Mouse (Mus musculus) monocyte, adult 5-6 weeks (primary cell): ENCODE measurements around the gene Srgap1. TPM values are rescaled to one million over a fixed set of nuclear protein-coding genes. Genes with fewer than 3 reads are reported as not detected.

Source experiments
- ATAC-seq: fragments of 153-309, 156-312 bp; replicated peaks from 2 replicates; pipeline ENCODE4 v1.8.0; 2017; ENCODE audit warnings: mild to moderate bottlenecking; ENCODE audit not compliant: low TSS enrichment, insufficient number of reproducible peaks, severe bottlenecking, poor library complexity, low FRiP score
- total RNA-seq: library from RNA; stranded (forward); fragments of 200-1000, 200-491, 200-594 nt; gene quantifications from 3 replicates; pipeline ENCODE4 v1.2.3, GENCODE M21; 2017

Srgap1 gene
- 0.10 TPM in 1 of 3 replicates, not detected in the others for total RNA-seq

DNA sequence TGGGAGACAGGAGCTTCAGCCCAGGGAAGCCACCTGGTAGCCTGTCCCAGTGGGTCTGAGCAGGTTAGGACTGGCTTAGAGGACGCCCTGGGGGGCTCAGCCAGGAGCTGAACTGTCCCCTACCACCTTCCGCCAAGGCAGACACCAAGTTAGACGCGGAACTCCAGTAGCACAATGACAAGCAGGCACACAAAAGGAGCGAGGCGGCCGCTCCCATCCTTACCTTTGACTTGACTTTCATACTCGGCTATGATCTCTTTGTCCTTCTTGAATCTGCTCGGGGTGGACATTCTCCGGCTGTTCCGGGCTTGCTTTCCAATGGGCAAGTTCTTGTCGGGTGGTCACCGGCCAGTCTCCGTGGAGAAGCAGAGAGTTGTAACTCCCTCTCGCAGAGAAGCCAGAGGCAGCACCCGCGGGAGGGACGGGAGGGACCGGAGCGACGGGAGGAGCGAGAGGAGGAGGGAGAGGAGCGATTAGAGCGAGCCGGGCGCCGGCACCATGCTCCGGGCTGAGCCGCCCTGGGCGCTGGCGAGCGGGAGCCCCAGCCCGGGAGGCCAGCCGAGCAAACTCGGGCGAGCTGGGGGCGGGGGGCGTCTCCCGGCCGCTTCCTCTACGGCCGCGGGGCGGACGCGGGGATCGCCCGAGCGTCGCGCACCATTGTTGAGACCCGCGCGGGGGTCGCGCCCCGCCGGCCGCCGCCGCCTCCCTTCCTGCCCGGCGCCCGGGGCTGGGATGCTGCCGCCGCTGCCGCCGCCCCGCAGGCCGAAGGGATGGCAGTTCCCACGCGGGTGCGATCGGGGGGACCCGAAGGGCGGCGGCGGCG is at the start of gene Srgap1:
Gene Srgap1 (minus strand): TSS at position 412 of the 823 bp plus-strand sequence.
- 0 out of 2 replicates have a peak, but pooled peaks have one; percentile 27 for ATAC-seq

DNA sequence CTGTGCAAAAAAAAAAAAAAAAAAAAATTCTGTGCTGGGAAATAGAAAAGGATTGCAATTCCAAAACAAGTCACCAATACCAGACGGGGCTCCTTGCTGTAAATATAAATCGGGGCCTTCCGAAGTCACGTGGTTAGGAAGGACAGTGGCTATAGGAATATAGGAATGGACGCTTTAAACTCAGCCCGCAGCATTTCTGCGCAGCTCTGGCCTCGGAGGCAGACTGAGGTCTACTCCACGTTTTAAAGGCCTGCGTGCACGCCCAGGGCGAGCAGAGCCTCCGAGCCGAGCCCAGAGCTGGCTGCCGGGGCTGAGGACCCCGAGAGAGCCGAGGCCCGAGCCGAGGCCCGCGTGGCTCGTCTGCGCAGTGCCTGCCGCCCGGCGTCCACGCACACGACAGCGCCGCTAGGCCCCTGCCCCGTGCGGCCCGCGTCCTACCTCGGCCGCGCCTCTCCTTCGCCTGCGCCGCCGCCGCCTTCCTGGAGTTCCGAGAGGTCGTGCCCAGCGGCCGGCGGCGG is 49.4 kb upstream of the Srgap1 start:
- peak; percentile 36; the same call in 1 of the 2 replicates for ATAC-seq

DNA sequence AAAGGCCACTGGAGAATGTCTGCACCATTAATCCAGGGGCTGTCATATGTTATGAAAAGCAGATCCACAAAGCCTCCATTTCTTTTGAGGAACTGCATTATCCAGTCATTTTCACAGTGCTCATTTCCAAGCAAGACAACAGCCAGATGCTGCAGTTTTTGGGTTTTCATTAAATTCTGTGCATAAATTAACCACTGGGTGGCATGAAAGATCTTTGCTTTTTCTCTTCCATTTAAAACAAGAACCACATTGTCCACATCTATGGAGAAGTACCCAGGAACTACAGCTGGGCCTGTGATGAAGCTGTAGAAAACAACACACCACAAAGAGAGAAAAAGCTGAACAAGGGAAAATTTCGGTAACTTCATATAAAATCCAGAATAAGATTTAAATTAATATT is 43.4 kb upstream of the Srgap1 start:
- no peak for ATAC-seq

DNA sequence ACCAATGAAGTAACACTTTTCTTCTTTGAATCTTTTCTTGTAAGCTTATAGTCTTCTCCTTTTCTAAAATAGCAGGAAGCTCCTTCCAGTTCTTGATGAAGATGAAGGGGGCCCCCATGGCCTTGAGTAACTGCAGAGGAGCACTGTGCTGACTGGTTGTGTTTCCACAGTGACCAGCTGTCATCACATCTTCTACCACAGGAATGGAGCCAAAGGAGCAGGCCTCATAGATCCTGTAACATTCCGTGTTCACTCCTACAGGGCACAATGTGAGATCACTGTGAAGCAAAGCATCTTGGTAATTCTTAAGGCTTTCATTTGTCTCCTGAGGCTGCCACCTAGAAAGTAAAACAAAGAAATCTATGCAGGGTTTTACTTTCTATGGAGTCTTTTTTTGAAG is 34.2 kb upstream of the Srgap1 start:
- ATAC-seq, result no peak

DNA sequence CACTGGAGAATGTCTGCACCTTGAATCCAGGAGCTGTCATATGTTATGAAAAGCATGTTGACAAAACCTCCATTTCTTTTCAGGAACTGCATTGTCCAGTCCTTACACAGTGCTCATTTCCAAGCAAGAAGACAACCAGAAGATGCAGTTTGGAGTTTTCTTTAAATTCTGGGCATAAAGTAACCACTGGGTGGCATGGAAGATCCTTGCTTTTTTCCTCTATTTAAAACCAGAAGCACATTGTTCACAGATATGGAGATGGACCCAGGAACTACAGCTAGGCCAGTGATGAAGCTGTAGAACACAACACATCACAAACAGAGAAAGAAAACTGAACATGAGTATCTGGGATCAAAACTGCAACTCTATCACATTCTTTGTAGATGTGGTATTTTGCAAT is 22.0 kb upstream of the Srgap1 start:
- no peak for ATAC-seq

DNA sequence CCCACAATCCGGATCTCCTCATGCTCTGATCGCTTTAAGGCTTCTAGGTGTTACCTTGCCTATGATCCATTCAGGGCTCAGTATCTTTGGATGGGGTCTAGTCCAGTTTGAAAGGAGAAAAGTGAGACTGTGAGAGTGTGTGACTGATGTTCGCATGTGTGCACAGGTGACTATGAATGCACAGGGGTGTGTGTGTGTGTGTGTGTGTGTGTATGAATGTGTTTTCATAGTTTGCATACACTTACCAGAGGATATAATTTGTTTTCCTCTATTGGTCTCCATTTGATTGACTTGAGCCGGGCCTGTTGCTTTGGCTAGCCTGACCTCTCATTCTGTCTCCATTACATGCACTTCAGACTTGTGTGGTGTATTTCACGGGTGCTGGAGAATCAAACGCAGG is 8.7 kb upstream of the Srgap1 start:
- no peak for ATAC-seq

DNA sequence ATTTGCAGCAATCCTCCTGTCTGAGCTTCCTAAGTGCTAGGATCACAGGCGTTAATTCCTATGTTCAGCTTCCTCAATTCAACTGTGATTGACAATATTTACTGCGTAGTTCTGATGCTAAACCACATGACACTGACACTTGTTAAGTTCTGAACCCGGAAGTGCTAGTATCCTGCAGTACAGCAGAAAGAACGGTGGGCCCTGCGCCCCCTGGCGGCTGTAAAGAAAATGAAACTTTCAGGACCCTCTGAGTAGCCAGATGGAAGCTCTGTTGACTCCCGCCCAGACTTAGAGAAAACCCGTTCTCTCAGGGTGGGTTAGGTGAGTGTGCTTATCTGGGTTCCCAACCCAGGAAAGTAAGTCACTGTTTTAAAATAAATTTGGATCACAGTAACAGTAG is 7.4 kb upstream of the Srgap1 start:
- ATAC-seq, result peak; percentile 63

DNA sequence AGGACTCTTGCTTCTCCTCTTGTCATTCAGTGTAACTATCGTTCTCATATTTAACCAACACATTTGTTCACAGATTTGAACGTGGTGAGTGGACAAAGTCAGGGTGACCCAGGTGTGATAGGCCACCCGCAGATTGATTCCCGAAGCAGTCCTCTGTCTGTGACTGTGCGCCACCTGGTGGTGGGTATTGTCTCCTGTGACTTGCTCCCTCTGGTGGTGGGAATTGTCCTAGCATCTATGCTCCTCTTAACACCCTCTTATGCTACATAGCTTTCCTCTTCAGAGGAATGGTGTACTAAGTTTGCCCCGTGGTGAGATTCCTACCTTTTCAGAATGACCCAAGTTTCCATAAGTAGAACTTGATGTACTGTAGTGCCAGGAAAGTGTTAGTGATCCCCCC is 4.7 kb upstream of the Srgap1 start:
- peak; percentile 78 for ATAC-seq

DNA sequence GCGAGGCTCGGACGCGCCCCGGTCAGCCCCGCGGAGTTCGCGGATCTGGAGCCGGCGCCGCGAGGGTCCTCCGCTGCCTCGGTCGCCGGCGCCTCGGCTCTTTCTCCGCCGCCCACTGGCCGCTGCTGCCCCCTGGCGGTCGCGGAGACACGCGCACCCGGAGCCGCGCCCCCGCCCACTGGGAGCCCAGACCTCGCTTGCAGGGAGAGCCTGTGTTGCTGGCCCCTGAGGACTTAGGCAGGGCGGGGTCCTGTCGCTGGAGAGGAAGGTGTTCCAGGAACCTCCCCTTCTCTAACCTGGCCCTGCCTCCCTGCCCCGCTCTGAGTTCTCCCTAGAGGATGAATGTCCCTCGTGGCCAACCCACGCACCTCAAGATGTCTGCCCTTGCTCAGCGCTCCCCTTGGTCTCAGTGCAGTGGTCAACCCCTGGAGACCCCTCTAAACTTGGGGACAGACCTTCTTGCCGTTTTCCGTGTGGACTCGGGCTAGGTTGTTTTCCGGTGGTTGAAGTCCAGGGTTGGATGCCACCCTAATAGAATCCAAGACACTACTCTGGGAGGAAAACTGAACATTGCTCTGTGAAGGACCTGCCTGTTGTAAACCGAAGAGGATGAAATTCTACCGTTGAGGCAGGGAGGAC is 731 bp upstream of the Srgap1 start:
- peak; percentile 25; the same call in 1 of the 2 replicates for ATAC-seq

DNA sequence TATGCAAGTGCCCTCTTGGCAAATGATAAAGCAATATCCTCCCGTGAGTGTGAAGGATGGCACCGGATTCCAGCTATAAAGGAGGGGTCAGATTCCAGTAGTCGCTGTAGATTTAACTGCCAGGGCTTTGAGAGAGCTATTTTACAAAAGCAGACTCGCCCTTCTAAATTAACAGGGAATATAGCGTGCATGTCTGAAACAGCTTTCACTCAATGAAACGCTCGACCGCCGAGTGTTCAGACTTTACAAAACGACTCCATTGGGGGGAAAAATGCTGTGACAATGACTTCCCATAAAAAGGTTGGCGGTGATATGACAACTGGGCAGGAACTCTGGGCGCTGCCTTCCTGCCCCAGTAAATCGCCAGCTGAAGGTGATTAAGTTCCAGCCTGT is 608 bp downstream of the Srgap1 start:
- no peak for ATAC-seq

DNA sequence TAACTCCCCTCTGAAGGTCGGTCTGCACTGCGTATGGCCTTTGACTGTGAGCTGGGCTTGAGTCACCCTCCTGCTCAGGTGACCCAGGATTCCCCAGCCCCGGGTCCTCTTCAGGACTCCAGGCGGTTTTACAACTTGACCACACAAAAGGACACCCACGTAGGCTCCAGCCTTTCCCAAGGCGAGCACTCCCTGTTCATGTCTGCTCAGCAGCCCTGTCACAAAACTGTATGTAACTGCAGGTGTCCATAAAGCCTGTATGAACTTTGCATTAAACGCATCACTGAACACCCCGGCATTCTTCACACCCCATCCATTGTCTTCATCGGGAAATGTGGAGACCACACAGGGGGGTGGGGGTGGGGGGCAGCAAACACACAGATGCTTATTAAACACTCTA is 1.2 kb downstream of the Srgap1 start:
- no peak for ATAC-seq

DNA sequence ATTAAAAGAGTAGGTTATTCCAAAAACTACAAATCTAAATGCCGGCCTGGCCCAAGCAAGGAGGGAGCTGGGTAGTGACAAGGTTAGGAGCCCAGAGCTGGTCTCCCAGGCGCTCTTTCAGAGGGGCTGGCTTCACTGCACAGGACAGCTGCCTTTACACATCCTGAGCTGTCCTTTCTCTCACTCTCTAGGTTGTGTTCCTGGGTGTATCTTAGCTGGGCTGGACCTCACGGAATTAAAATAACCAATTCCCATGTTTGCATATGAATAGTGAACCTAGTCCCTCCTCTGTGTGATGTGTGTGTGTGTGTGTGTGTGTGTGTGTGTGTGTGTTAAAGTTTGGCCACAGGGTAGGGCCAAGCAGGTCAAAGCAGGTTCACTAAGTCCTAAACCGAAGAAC is 2.2 kb downstream of the Srgap1 start:
- no peak for ATAC-seq

DNA sequence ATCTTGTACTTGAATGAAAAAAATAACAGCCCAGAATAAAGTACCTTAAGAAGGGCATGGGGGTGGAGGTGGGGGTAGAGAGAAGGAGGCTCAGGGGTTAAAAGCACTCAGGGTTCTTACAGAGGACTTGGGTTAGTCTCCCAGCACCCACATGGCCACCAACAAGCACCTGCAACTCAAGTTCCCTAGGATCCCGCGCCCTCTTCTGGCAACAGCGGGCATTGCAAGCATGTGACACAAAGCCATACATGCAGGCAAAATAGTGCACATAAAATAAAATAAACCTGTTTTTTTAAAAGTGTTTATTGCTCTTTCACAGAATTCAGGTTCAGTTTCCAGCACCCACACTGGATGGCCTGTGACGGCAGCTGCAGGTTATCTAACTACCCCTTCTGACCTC is 6.7 kb downstream of the Srgap1 start:
- ATAC-seq, result no peak

DNA sequence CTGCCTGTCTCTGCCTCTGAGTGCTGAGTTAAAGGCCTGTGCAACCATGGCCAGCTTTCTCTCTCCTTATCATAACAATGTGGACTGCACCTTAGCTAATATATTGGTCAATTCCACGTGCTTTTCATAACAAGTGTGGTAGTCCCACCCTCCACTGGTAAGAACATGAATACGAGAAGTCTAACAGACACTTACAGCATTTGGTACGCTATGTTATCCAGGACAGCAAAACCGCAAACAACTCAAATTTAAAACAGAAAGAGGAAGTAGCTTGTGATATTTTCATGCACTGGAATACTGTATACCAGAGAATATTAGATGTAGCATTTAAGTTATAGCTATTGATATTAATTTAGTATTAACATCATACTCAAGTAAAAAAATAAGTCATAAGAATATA is 7.5 kb downstream of the Srgap1 start:
- peak; percentile 28; the same call in 1 of the 2 replicates for ATAC-seq

DNA sequence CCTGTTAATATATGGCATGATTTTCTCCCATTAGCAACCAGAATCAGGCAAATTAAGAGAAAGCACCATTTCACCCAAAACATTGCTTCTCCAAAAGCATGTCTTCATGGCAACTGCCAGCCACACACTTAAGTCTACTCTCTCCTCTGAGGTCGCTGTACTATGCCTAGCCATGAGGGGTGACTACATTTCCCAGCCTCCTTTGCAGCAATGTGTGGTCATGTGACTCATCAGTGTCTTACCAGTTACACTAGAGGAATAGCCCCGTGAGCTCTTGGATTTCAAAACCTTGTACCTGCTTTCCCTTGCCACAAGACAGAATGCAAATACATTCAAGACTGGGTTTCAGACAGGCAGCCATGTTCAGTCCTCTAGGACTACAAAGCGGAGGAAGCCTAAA is 8.6 kb downstream of the Srgap1 start:
- no peak for ATAC-seq

DNA sequence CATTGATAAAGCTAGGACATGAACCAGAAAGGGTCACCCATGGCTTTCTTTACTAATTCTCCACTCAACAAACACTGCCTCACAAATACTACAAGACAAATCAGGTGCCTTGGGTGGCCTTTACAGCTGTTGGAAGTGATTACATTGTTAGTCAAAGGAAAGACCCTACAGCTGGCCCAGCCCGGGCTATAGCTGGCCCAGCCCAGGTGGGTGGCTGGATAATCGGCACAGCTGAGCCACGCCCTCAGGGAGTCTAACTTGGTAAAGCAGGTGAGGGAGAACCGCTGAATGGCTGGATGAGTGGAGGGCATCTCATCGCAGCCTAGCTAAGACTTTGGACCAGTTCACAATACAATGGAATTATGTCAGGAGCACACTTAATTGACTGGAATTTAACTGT is 13.8 kb downstream of the Srgap1 start:
- ATAC-seq, result no peak

DNA sequence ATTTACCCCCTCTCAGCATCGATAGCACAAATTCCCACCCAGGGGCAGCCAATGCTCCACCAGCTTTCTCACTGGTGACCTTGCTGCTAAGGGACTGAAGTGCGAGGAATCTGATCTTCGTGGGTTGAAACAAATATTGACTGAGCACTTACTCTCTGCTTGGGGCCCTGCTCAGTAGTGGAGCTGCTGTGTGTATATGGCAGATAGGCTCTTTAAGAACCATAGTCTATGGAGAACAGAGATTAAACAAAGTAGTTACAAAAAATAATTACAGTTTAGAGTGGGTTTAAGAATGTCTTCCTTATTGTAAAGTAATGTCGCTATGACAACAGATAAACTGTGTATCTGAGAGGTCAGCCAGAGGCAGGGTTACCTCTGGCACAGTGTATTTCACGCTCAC is 16.7 kb downstream of the Srgap1 start:
- no peak for ATAC-seq

DNA sequence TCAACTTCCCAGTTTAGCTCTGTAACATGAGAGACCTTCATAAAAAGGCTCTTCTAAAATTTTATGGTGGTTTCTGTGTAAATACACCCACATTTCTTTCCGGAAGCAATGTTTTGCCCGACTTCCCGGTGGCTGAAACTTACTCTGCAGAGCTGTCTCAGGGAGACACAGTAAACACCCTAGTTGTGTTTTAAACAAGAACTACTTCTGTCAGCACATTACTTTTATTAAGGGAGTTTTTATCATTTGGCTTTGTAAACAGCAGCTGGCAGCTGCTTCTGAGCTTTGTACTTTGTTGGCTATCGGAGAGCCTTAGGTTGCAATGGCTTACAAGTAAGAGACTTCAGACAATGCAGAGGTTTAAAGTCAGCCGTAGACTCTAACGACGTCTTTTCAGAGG is 17.4 kb downstream of the Srgap1 start:
- ATAC-seq, result no peak

DNA sequence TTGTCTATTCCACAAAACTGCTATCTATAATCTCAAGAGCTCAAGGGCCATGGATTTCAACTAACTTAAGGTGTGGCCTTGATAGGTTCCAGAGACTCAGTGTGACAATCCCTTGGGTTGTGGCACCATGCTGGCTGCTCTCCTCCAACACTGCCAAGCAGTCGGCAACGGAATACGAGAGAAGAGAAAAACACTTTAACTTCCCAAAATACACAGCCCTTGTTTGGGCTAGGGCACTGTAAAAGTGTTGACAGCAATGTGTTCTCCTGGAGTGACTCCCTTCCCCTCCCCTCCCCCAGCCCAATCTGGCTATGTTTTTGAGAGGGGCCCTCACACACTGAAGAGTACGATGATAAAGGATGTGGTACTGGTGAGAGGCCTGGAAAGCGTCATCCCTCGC is 21.9 kb downstream of the Srgap1 start:
- no peak for ATAC-seq

DNA sequence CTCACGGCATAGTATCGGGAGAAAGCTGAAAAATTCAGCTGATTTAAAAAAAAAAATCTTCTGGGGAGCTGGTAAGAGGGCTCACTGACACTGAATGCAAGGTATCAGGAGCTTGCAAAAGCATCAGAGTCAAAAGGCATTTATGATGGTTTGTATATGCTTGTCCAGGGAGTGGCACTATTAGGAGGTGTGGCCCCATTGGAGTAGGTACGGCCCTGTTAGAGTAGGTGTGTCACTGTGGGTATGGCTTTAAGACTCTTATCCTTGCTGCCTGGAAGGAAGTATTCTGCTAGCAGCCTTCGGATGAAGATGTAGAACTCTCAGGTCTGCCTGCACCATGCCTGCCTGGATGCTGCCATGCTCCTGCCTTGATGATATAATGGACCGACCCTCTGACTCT is 26.2 kb downstream of the Srgap1 start:
- ATAC-seq, result no peak
